Mouse (Mus musculus) forebrain, postnatal 0 days (tissue): ENCODE results near the gene Rag1. TPM values are rescaled to one million over a fixed set of nuclear protein-coding genes. Genes with fewer than 3 reads are reported as not detected.
A peak's percentile ranks its signal among the peaks of the same experiment; 100 is the strongest.

ENCODE experiments used
- ATAC-seq: fragments of 200-750 bp; cut with Nextera tagmentation; 2 replicates; pipeline ENCODE4 v1.8.0; 2017; ENCODE audit warnings: mild to moderate bottlenecking, moderate library complexity
- DNase-seq: peaks from one replicate; pipeline ENCODE4 v3.0.0-alpha.2; 2015
- H3K27ac ChIP-seq: fragments of 300-500 bp; sonication (generic); 2 replicates; pipeline ENCODE4 v1.5.1; 2014; ENCODE audit warnings: low read depth, mild to moderate bottlenecking, antibody characterized with exemption, low read length, moderate library complexity, mixed read lengths
- H3K27me3 ChIP-seq: fragments of 300-500 bp; sonication (generic); 2 replicates; pipeline ENCODE4 v1.6.1; 2014; ENCODE audit warnings: mild to moderate bottlenecking, low read length, mixed read lengths; ENCODE audit not compliant: insufficient read depth
- H3K36me3 ChIP-seq: fragments of 300-500 bp; sonication (generic); 2 replicates; pipeline ENCODE4 v1.6.1; 2014; ENCODE audit warnings: mild to moderate bottlenecking, moderate library complexity; ENCODE audit not compliant: insufficient read depth
- H3K4me1 ChIP-seq: fragments of 300-500 bp; sonication (generic); 2 replicates; pipeline ENCODE4 v1.6.1; 2014; ENCODE audit warnings: antibody characterized with exemption; ENCODE audit not compliant: insufficient read depth
- H3K4me2 ChIP-seq: fragments of 300-500 bp; sonication (generic); 2 replicates; pipeline ENCODE4 v1.6.1; 2014; ENCODE audit warnings: low read depth, mild to moderate bottlenecking, moderate library complexity
- H3K4me3 ChIP-seq: fragments of 300-500 bp; sonication (generic); 2 replicates; pipeline ENCODE4 v1.5.1; 2014; ENCODE audit warnings: low read depth, low read length, mixed read lengths
- H3K9ac ChIP-seq: fragments of 300-500 bp; sonication (generic); 2 replicates; pipeline ENCODE4 v1.6.1; 2014; ENCODE audit warnings: mild to moderate bottlenecking
- H3K9me3 ChIP-seq: fragments of 300-500 bp; sonication (generic); 2 replicates; pipeline ENCODE4 v1.6.1; 2016; ENCODE audit warnings: low read length
- CTCF ChIP-seq: sonication (generic); IDR thresholded peaks from 2 replicates; pipeline ENCODE4 v1.5.1; 2016; ENCODE audit warnings: antibody characterized with exemption, control low read depth, low read depth
- WGBS: fragments of 180-500 bp; shearing (Covaris S2); extraction: QIAGEN DNeasy Blood & Tissue Kit; methylation state at CpG from one replicate; pipeline ENCODE4 v1.1.7; 2014; 5-methylcytosine and 5-hydroxymethylcytosine counted together
- polyA plus RNA-seq: library from polyadenylated mRNA; unstranded; fragments of >200 nt; fragmentation: Nextera tagmentation; extraction: Ambion mirVana; gene quantifications from 2 replicates; pipeline ENCODE4 v1.2.1, GENCODE M21; 2015
- total RNA-seq: library from RNA; depleted of rRNA; stranded (reverse); fragments of >200 nt; gene quantifications from 2 replicates; pipeline ENCODE4 v1.2.3, GENCODE M21; 2014; rRNA removed

The Rag1 gene
- total RNA-seq = 0.23 and 0.43 TPM in 2 replicates
- 0.04 and 0.10 TPM in 2 replicates for polyA plus RNA-seq

DNA sequence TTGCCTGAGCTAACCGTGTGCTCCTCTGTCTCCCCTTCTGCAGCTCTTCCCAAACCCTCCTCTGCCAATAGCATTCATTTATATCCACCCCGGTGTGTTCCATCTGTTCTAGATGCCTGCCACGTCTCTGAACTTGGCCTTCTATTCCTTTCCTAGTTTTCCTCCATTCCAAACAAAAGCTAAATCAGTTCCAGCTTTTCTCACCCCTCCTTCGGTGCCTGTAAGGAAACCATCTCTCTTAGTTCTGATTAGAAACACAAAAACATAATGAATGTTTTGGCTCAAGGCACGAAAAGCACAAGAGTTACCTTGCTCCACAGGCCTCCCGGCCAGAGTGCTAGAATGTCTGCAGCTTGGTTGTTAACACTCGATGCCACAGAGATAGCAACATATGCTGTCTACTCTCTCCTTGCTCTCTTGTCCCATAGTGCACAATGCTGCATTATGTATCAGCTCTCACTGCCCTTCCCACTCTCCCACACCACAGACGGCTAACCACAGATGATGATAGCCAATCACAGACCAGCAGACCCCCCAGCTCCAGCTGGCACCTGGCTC lies at the start of gene Rag1, which contains the start of gene B230118H07Rik:
Rag1 (minus strand) TSS at position 388 of the 558 bp plus-strand sequence.
B230118H07Rik (minus strand) TSS at position 419 of the 558 bp plus-strand sequence.
- ATAC-seq (peak; percentile 47), DNase-seq (peak; percentile 25)
- no peak for TF ChIP-seq CTCF

DNA sequence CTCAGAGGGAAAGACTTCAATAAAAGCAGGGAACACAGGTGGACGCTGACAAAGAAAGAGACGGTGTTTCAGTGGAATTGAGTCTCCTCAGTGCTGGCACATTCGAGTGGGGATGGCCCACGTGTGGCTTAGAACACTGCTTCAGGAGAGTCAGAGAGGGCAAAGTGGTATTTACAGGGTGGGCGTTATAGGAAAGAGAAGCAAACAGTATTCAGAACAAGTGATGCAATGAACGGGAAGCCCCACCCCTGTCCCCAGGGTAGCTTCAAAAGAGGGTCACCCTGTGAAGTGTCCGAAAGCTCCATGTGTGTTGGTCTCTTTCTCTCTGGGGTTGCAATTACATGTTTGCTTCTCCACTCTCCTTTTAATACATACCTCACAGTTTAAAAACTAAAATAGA lies 46.3 kb upstream of the Rag1 start:
- ATAC-seq = no peak
- TF ChIP-seq CTCF = no peak
- H3K4me2 ChIP-seq = no peak overlapping the region
- peaks cover 51% of the 10 kb centered on the region for H3K36me3 ChIP-seq
- no peak overlapping the region for H3K4me3 ChIP-seq
- no peaks in the 10 kb centered on the region for H3K9me3 ChIP-seq
- DNase-seq = no peak
- no peak overlapping the region for H3K9ac ChIP-seq
- no peaks in the 10 kb centered on the region for H3K27me3 ChIP-seq
- H3K27ac ChIP-seq = no peak overlapping the region
- WGBS = 89% methylated on average over 7 of the region's 7 CpGs
- H3K4me1 ChIP-seq = no peaks in the 10 kb centered on the region

More for the DNA sequence above, at the start of gene Rag1, which contains the start of gene B230118H07Rik:
- Histone ChIP-seq H3K27me3 (no peaks in the 10 kb centered on the region), H3K9ac (no peak within 1 kb of the TSS), H3K27ac (no peak within 1 kb of the TSS), H3K4me2 (no peak within 1 kb of the TSS), H3K36me3 (no peaks in the 10 kb centered on the region), H3K4me1 (no peaks in the 10 kb centered on the region), H3K9me3 (no peaks in the 10 kb centered on the region), H3K4me3 (no peak within 1 kb of the TSS)
- 23% methylated on average over 8 of the region's 8 CpGs for WGBS

DNA sequence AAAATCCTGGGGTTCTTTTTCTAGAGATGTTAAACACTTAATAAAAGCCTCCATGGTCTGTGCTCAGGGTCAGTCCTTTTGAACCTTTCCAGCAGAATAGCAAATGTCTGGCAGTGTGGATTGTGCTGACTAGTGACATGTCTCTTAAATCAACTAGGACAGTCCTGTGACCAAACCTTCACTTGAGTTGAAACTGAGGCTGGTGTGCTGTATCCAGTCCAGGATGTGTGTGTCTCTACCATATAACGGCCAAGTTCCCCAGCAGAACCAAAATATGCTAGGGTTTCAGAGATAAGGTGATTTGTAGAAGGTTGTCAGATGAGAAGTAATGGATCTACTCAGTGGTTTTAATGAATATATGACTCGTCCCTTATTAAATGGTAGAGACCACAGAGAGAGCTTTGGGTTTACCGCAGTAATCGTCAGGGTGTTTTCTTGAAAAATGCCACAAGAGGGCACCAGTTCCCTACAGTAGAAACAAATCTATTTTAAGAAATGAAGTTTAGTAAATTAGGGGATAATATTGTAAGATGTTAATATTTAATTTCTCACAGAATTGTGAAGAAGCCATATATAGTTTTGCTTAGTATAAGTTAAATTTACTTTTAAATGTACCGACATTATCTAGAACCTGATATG lies 44.4 kb upstream of the Rag1 start:
- H3K4me2 ChIP-seq = no peak overlapping the region
- no peak overlapping the region for H3K27ac ChIP-seq
- ATAC-seq = 0 out of 2 replicates have a peak, but pooled peaks have one; percentile 7
- TF ChIP-seq CTCF = peak; percentile 69
- no peak overlapping the region for H3K4me3 ChIP-seq
- peak; percentile 68 for DNase-seq
- 52% methylated on average over 5 of the region's 5 CpGs for WGBS
- no peaks in the 10 kb centered on the region for H3K9me3 ChIP-seq
- H3K4me1 ChIP-seq = no peaks in the 10 kb centered on the region
- H3K27me3 ChIP-seq = no peaks in the 10 kb centered on the region
- H3K36me3 ChIP-seq = peaks cover 54% of the 10 kb centered on the region
- H3K9ac ChIP-seq = no peak overlapping the region

DNA sequence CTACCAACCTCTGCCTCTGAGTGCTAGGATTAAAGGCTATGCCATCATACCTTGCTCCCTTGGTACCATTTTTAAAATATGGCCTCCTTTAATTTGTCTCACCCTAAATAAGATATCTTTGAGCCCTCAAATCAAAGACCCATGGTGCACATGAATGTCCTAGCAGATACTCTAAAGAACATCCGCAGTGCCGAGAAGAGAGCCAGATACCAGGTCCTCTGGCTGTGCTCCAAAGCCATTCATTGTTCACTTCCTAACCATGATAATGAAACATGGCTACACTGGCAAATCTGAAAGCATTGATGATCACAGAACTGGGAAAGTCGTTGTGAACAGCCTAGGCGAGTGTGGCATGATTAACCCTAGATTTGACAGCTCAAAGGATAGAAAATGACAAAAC lies 43.7 kb upstream of the Rag1 start:
- 35% methylated on average over 4 of the region's 4 CpGs for WGBS
- peak; percentile 44; the same call in 1 of the 2 replicates for ATAC-seq
- Histone ChIP-seq H3K4me1 (no peaks in the 10 kb centered on the region), H3K36me3 (peaks cover 48% of the 10 kb centered on the region), H3K4me2 (no peak overlapping the region), H3K27me3 (no peaks in the 10 kb centered on the region), H3K9ac (no peak overlapping the region), H3K9me3 (no peaks in the 10 kb centered on the region), H3K4me3 (no peak overlapping the region), H3K27ac (no peak overlapping the region)
- no peak for DNase-seq
- TF ChIP-seq CTCF = no peak

GRCm38 (mm10) chr2:101690252-101690827 lies 41.0 kb upstream of the Rag1 start:
- WGBS = 71% methylated on average over 9 of the region's 9 CpGs
- ATAC-seq = peak; percentile 77
- Histone ChIP-seq H3K9me3 (no peaks in the 10 kb centered on the region), H3K4me3 (no peak overlapping the region), H3K27me3 (no peaks in the 10 kb centered on the region), H3K27ac (no peak overlapping the region), H3K4me1 (no peaks in the 10 kb centered on the region), H3K4me2 (no peak overlapping the region), H3K36me3 (peaks cover 37% of the 10 kb centered on the region), H3K9ac (no peak overlapping the region)
- peak; percentile 17 for DNase-seq
- no peak for TF ChIP-seq CTCF

GRCm38 (mm10) chr2:101688011-101688410 lies 38.7 kb upstream of the Rag1 start:
- peak; percentile 34 for ATAC-seq
- Histone ChIP-seq H3K4me2 (no peak overlapping the region), H3K27me3 (no peaks in the 10 kb centered on the region), H3K27ac (no peak overlapping the region), H3K9ac (no peak overlapping the region), H3K4me1 (no peaks in the 10 kb centered on the region), H3K4me3 (no peak overlapping the region), H3K36me3 (peaks cover 34% of the 10 kb centered on the region), H3K9me3 (no peaks in the 10 kb centered on the region)
- no peak for TF ChIP-seq CTCF
- 81% methylated on average over 5 of the region's 5 CpGs for WGBS
- no peak for DNase-seq

DNA sequence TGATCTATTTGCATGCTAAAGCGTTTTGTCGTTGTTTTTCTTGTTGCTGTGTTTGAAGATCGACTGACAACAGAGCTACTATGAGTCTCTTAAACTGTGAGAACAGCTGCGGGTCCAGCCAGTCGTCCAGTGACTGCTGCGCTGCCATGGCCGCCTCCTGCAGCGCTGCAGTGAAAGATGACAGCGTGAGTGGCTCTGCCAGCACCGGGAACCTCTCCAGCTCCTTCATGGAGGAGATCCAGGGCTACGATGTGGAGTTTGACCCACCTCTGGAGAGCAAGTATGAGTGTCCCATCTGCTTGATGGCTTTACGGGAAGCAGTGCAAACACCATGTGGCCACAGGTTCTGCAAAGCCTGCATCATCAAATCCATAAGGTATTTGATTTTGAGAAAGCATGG lies 35.1 kb upstream of the Rag1 start:
- 78% methylated on average over 12 of the region's 12 CpGs for WGBS
- Histone ChIP-seq H3K27ac (no peak overlapping the region), H3K4me3 (no peak overlapping the region), H3K9ac (no peak overlapping the region), H3K9me3 (no peaks in the 10 kb centered on the region), H3K36me3 (peaks cover 16% of the 10 kb centered on the region), H3K4me1 (0 out of 2 replicates have a peak, but pooled peaks cover 2% of the 10 kb centered on the region), H3K4me2 (no peak overlapping the region), H3K27me3 (no peaks in the 10 kb centered on the region)
- DNase-seq (no peak), ATAC-seq (no peak)
- no peak for TF ChIP-seq CTCF
